Mouse (Mus musculus): ENCODE measurements around the gene Rapgef6. TPM values are rescaled to one million over a fixed set of nuclear protein-coding genes. Genes with fewer than 3 reads are reported as not detected.

The Rapgef6 gene
- 229 TPM for total RNA-seq (2023)

GRCm38 (mm10) chr11:54522529-54523430, at the start of gene Rapgef6:
Gene Rapgef6 (plus strand): TSS chr11:54522847.

Other genes starting within 250 kb of the Rapgef6 start
- not detected for gene Acsl6, start 219.0 kb upstream of the Rapgef6 start, total RNA-seq (2023)
- gene Meikin, start 152.2 kb upstream of the Rapgef6 start, total RNA-seq (2023), result not detected
- 21.1 TPM for gene Fnip1, start 84.6 kb upstream of the Rapgef6 start, total RNA-seq (2023)